Comparison of ENCODE assay signal across 27 mouse cellular contexts in genomic region chr6:30352762-30353161, GRCm38 (mm10). TPM values are rescaled to one million over a fixed set of nuclear protein-coding genes. Genes with fewer than 3 reads are reported as not detected.
DNase-seq lines count a peak whose midpoint lies in the region; ATAC-seq and TF ChIP-seq lines count a peak whose summit lies in the region.
"Had no signal": no experiment of that assay in that cellular context is flagged by ENCODE, and none has a peak within 500 bp of the region (broad histone marks: within the 10 kb centered on the region; RNA-seq: fewer than 3 reads in every experiment).

No protein-coding gene starts in this region.

- ATAC-seq in CD4-positive, CD25-positive, alpha-beta regulatory T cell, adult 4 months: peak; percentile 72
- ATAC-seq in midbrain, embryonic 13.5 days: no peak
- ATAC-seq in heart, embryonic 11.5 days (replicated peaks; ENCODE audit: insufficient number of reproducible peaks, low FRiP score, low TSS enrichment): no peak
- ATAC-seq: forebrain, embryonic 16.5 days; intestine, embryonic 15.5 days; Patski had no signal

- H3K27me3 ChIP-seq in thymus, adult 2 months (ENCODE audit: control insufficient read depth, insufficient read depth, low read length): no peaks in the 10 kb centered on the region
- H3K27me3 ChIP-seq in midbrain, embryonic 13.5 days: no peaks in the 10 kb centered on the region
- no peaks in the 10 kb centered on the region for H3K27me3 ChIP-seq in heart, embryonic 11.5 days (ENCODE audit: control insufficient read depth, insufficient read depth, low read length)
- H3K27me3 ChIP-seq: hindbrain, embryonic 15.5 days; intestine, embryonic 15.5 days; liver, embryonic 15.5 days; lung, embryonic 15.5 days; Patski had no signal

- peaks cover 46% of the 10 kb centered on the region for H3K4me1 ChIP-seq in thymus, adult 2 months (replicated peaks; ENCODE audit: control insufficient read depth, insufficient read depth, low read length)
- H3K4me1 ChIP-seq in midbrain, embryonic 13.5 days (replicated peaks): no peaks in the 10 kb centered on the region
- peaks cover 19% of the 10 kb centered on the region for H3K4me1 ChIP-seq in heart, embryonic 11.5 days (ENCODE audit: control insufficient read depth, insufficient read depth, low read length)
- H3K4me1 ChIP-seq: hindbrain, embryonic 15.5 days; intestine, embryonic 15.5 days; midbrain, embryonic 10.5 days had no signal

- TF ChIP-seq POLR2A in thymus, adult 2 months (IDR thresholded peaks at IDR 0.05; ENCODE audit: control insufficient read depth, extremely low read depth, insufficient read depth, low read length, poor library complexity): no peak

- no peaks in the 10 kb centered on the region for H3K9me3 ChIP-seq in midbrain, embryonic 13.5 days
- no peaks in the 10 kb centered on the region for H3K9me3 ChIP-seq in heart, embryonic 11.5 days (replicated peaks; ENCODE audit: control insufficient read depth, low read length)
- H3K9me3 ChIP-seq: hindbrain, embryonic 10.5 days; hindbrain, embryonic 15.5 days; intestine, embryonic 15.5 days; liver, embryonic 15.5 days; lung, embryonic 15.5 days; midbrain, embryonic 10.5 days had no signal

- H3K4me3 ChIP-seq in thymus, adult 2 months (ENCODE audit: control insufficient read depth, insufficient read depth, low read length): no peak overlapping the region
- H3K4me3 ChIP-seq in midbrain, embryonic 13.5 days (replicated peaks): no peak overlapping the region
- no peak overlapping the region for H3K4me3 ChIP-seq in heart, embryonic 11.5 days (ENCODE audit: low read depth, low read length)
- H3K4me3 ChIP-seq: erythroblast, embryonic 14.5 days; hindbrain, embryonic 10.5 days; hindbrain, embryonic 15.5 days; intestine, embryonic 15.5 days; liver, embryonic 15.5 days; lung, embryonic 15.5 days; midbrain, embryonic 10.5 days had no signal

- H3K36me3 ChIP-seq in thymus, adult 2 months (ENCODE audit: control insufficient read depth, insufficient read depth, low read length): no peaks in the 10 kb centered on the region
- H3K36me3 ChIP-seq in midbrain, embryonic 13.5 days: no peaks in the 10 kb centered on the region
- no peaks in the 10 kb centered on the region for H3K36me3 ChIP-seq in heart, embryonic 11.5 days (ENCODE audit: control insufficient read depth, insufficient read depth, low read length)
- H3K36me3 ChIP-seq: hindbrain, embryonic 10.5 days; hindbrain, embryonic 15.5 days; intestine, embryonic 15.5 days; liver, embryonic 15.5 days; lung, embryonic 15.5 days; midbrain, embryonic 10.5 days had no signal

- TF ChIP-seq CTCF in thymus, adult 2 months (IDR thresholded peaks at IDR 0.05; ENCODE audit: borderline replicate concordance, control insufficient read depth, extremely low read depth, insufficient read depth, low read length, poor library complexity): no peak

- WGBS in thymus, adult 2 months: 47% methylated on average over 8 of the region's 8 CpGs
- 69% methylated on average over 8 of the region's 8 CpGs for WGBS in midbrain, embryonic 13.5 days
- 52% methylated on average over 8 of the region's 8 CpGs for WGBS in heart, embryonic 11.5 days (ENCODE audit: insufficient replicate concordance)

- peak overlapping the region; percentile 11; the same call in 1 of the 2 replicates for H3K27ac ChIP-seq in thymus, adult 2 months (ENCODE audit: control insufficient read depth, insufficient read depth, low read length)
- no peak overlapping the region for H3K27ac ChIP-seq in midbrain, embryonic 13.5 days
- no peak overlapping the region for H3K27ac ChIP-seq in heart, embryonic 11.5 days (ENCODE audit: low read depth, low read length)
- H3K27ac ChIP-seq: hindbrain, embryonic 10.5 days; hindbrain, embryonic 15.5 days; intestine, embryonic 15.5 days; kidney, postnatal 0 days; liver, embryonic 15.5 days; lung, embryonic 15.5 days; midbrain, embryonic 10.5 days; stomach, postnatal 0 days had no signal

- no peak overlapping the region for H3K4me2 ChIP-seq in midbrain, embryonic 13.5 days (replicated peaks)
- H3K4me2 ChIP-seq in heart, embryonic 11.5 days: no peak overlapping the region
- H3K4me2 ChIP-seq: hindbrain, embryonic 15.5 days; intestine, embryonic 15.5 days; liver, embryonic 15.5 days; lung, embryonic 15.5 days had no signal

- no peak overlapping the region for H3K9ac ChIP-seq in midbrain, embryonic 13.5 days (replicated peaks)
- H3K9ac ChIP-seq in heart, embryonic 11.5 days (ENCODE audit: low read depth, low read length): no peak overlapping the region
- H3K9ac ChIP-seq: hindbrain, embryonic 15.5 days; intestine, embryonic 15.5 days; liver, embryonic 15.5 days; lung, embryonic 15.5 days had no signal

- DNase-seq in thymus, adult 2 months: no peak
- no peak for DNase-seq in thymus, postnatal 0 days (ENCODE audit: low spot score)
- peak; percentile 84 for DNase-seq in induced T-regulatory cell, adult 2 months (ENCODE audit: low read depth)
- DNase-seq in spleen, postnatal 10 days (ENCODE audit: low spot score in 2 of 2): no peak
- DNase-seq: adrenal gland, postnatal 36 days; cerebellum, adult 18-20 months; cerebellum, postnatal 14 days; gastrocnemius, postnatal 10 days; heart, postnatal 14 days; kidney, adult 8-10 months; retina, postnatal 1 day; right cerebral cortex, postnatal 14 days; thymus, adult 18-20 months had no signal

RNA-seq across cellular contexts. Expression of gene Zc3hc1, which starts 38.1 kb away (rescaled TPM):
- 24.2 and 27.3 TPM in 2 replicates for polyA plus RNA-seq in thymus, adult 2 months (2012; rRNA removed)
- 48.8 and 49.2 TPM in 2 replicates for polyA plus RNA-seq in thymus, postnatal 0 days (2015; fragmentation: Nextera tagmentation; extraction: Ambion mirVana)
- polyA plus RNA-seq in CD4-positive, CD25-positive, alpha-beta regulatory T cell, adult 4 months (2017; shearing (Covaris generic)): 10 to 100 TPM; 47.5 to 63.3 TPM
- polyA plus RNA-seq in midbrain, embryonic 13.5 days (2015; fragmentation: Nextera tagmentation; extraction: Ambion mirVana): 66.7 and 68.4 TPM in 2 replicates
- 49.1 and 54.6 TPM in 2 replicates for polyA plus RNA-seq in heart, embryonic 11.5 days (2014; fragmentation: Nextera tagmentation; extraction: Ambion mirVana)

RNA-seq across cellular contexts. Expression of gene Ube2h, which starts 48.4 kb away (rescaled TPM):
- polyA plus RNA-seq in thymus, adult 2 months (2012; rRNA removed): 69.9 and 160 TPM in 2 replicates
- polyA plus RNA-seq in thymus, postnatal 0 days (2015; fragmentation: Nextera tagmentation; extraction: Ambion mirVana): 31.7 and 38.9 TPM in 2 replicates
- polyA plus RNA-seq in CD4-positive, CD25-positive, alpha-beta regulatory T cell, adult 4 months (2017; shearing (Covaris generic)): 100 to 1,000 TPM; 145 to 167 TPM
- polyA plus RNA-seq in midbrain, embryonic 13.5 days (2015; fragmentation: Nextera tagmentation; extraction: Ambion mirVana): 57.6 and 66.0 TPM in 2 replicates
- polyA plus RNA-seq in heart, embryonic 11.5 days (2014; fragmentation: Nextera tagmentation; extraction: Ambion mirVana): 58.4 and 60.9 TPM in 2 replicates

RNA-seq across cellular contexts. Expression of gene Klhdc10, which starts 48.9 kb away (rescaled TPM):
- 25.5 and 29.7 TPM in 2 replicates for polyA plus RNA-seq in thymus, adult 2 months (2012; rRNA removed)
- polyA plus RNA-seq in thymus, postnatal 0 days (2015; fragmentation: Nextera tagmentation; extraction: Ambion mirVana): 7.9 and 8.3 TPM in 2 replicates
- polyA plus RNA-seq in CD4-positive, CD25-positive, alpha-beta regulatory T cell, adult 4 months (2017; shearing (Covaris generic)): 1 to 10 TPM; 2.4 to 3.4 TPM
- 35.2 and 35.6 TPM in 2 replicates for polyA plus RNA-seq in midbrain, embryonic 13.5 days (2015; fragmentation: Nextera tagmentation; extraction: Ambion mirVana)
- polyA plus RNA-seq in heart, embryonic 11.5 days (2014; fragmentation: Nextera tagmentation; extraction: Ambion mirVana): 24.9 and 28.2 TPM in 2 replicates
